Mouse (Mus musculus) ES-E14 (cell line): ENCODE results near the gene Tmem207.

Source experiments
- ZC3H11A ChIP-seq: IDR thresholded peaks from 2 replicates; pipeline ENCODE4 v1.6.1; 2012; ENCODE audit warnings: low read depth, mild to moderate bottlenecking, inconsistent platforms, low read length, borderline replicate concordance
- ZNF384 ChIP-seq: IDR thresholded peaks from 2 replicates; pipeline ENCODE4 v1.6.1; 2012; ENCODE audit warnings: low read depth, low read length, inconsistent platforms

DNA sequence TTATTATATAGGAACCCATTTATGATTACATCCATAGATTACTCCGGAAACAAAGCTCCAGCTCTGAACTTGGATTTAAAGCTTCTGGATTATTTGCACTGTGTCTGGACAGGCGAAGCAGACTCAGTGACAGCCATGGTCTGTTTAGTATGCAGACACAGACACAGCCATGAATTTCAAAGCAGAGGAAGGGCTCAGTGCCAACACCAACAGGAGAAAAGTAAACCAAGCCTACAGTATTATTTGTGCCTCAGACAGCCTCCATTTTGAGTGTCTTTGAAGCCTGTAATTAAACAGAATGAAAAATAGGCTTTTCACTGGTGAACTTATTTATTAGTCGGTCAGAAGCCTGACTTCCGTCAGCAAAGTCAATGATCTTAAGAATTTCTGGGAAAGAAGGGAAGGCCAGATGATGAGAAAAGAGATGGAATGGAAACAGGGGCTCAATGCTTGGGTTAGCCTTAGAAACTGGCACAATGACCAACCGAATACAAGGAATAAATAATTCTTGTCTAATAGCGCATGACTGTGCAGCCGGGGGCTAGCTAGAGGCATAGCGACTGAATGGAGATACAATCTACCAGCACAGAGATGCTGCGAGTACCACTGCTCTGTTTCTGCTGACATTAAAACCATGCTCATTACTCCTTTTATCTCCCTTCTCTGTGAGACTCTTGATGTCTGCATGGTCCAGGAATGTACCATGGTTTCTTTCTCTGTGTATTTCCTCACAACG is 1.5 kb upstream of the Tmem207 start:
- TF ChIP-seq ZC3H11A (no peak), ZNF384 (no peak)
